Mouse (Mus musculus): ENCODE measurements around the gene Helq. TPM values are rescaled to one million over a fixed set of nuclear protein-coding genes. Genes with fewer than 3 reads are reported as not detected.

The Helq gene
- 6.2 TPM for polyA plus RNA-seq (2014; fragmentation: Illumina TruSeq; extraction: RNeasy Lipid Tissue Mini Kit (QIAGEN cat#74804); ENCODE audit: low read depth, low replicate concordance)

DNA sequence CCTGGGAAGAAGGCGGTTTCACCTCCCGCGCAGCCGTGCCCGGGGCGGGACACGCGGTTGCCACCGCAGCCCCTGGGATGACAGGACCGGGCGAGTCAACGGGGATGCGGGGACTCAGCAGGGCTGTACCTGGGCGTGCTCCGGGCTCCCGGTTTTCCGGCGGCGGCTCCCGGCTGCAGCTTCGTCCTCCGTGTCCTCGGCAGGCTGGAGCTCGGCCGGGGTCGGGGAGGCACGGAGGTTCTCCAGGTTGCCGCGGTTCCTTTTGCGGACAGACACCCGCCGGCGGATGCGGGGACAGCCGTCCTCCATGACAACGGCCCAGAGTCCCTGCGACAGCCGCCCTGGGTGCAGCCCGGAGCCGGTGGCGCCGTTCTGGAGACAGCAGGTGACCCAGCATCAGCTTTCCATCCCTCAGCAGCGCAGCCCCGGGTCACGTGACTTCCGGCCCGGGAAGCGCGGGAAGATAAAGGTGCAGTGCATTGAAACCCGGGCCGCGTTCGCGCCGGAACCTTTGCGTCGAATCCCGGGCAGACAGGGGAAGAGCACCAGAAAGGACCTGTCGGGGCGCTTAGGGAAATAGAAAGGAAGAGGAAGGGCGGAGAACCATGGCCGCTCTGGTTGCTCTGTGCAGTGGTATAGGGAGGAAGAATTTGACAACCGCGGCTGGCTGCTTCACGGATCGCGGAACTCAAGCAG lies at the start of gene Helq, which contains the start of gene Mrps18c:
Gene Helq, minus strand, starts transcription at position 434 of the 696 bp plus-strand sequence.
Gene Mrps18c, plus strand, starts transcription at position 463 of the 696 bp plus-strand sequence.

DNA sequence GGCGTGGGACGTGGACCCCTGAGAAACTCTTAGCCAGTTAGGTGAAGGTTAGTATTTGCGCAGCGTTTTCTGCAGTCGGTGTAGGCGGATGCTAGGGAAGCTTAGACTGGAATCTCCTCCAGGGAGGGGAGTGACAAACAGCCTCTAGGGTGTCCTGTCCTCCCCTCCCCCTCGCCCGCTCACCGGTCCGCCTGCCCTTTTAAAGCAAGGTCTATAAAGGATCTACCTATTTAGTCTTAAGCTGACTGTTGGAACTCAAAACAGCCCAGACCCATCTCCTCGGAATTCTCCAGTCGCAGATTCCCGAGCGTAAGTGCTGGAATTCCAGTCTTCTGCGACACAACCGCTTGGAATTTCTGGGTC lies 47.1 kb upstream of the Helq start, which contains the start of gene Gpat3:
Gene Gpat3, plus strand, starts transcription at position 229 of the 363 bp plus-strand sequence.

GRCm38 (mm10) chr5:100820483-100821184 lies 22.2 kb upstream of the Helq start, which contains the start of gene Abraxas1:
Gene Abraxas1 (minus strand): TSS chr5:100820965.

DNA sequence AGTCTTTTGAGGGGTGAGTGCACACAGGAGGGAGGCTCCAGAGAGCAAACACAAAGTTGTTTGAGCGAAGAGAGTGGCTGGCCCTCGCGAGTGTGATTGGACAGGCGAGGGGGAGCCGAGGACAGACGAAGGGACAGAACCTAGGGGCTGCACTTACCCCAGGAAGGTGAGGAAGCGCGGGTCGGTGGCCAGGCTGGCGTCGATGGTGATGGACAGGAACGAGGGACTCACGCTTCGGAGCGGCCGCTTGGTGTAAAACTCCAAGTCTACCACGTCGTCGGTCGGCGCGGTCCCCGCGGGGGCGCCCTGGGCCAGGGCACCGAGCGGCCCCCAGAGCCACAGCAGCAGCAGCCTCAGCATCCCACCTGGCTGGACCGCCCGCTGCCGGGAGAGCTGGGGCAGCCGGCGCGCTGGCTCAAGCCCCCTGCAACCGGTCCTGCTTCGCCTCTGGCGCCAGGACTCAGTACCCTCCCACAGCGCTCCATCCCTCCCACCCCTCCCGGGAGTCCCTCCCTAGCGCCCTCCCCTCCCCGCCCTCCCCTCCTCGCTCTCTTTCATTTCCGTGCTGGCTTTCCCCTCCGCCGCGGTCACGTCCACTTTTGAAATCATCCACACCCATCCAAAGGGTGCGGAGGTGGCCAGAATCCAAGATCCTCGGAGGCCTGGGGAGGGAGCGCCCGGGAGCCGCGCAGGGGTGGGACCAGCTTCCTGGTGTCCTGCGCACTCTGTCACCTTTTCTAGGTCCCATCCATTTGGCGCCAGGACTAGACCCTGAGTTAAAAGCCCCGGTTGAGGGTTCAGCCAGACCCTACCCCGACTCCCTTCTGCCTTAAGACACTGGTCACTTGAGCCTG lies 78.9 kb downstream of the Helq start, which contains the start of gene Hpse:
Gene Hpse, minus strand, starts transcription at position 482 of the 854 bp plus-strand sequence.

Other genes starting within 250 kb of the Helq start
- gene Plac8, start 226.4 kb downstream of the Helq start, polyA plus RNA-seq (2014; fragmentation: Illumina TruSeq; extraction: RNeasy Lipid Tissue Mini Kit (QIAGEN cat#74804); ENCODE audit: low read depth, low replicate concordance): 2.2 TPM
- 127 TPM for gene Coq2, start 123.5 kb downstream of the Helq start, polyA plus RNA-seq (2014; fragmentation: Illumina TruSeq; extraction: RNeasy Lipid Tissue Mini Kit (QIAGEN cat#74804); ENCODE audit: low read depth, low replicate concordance)
- 0.73 TPM for gene Hpse, start 78.9 kb downstream of the Helq start, polyA plus RNA-seq (2014; fragmentation: Illumina TruSeq; extraction: RNeasy Lipid Tissue Mini Kit (QIAGEN cat#74804); ENCODE audit: low read depth, low replicate concordance)
- 83.3 TPM for gene Mrps18c, start within 50 bp of the Helq start, polyA plus RNA-seq (2014; fragmentation: Illumina TruSeq; extraction: RNeasy Lipid Tissue Mini Kit (QIAGEN cat#74804); ENCODE audit: low read depth, low replicate concordance)
- 12.6 TPM for gene Abraxas1, start 22.4 kb upstream of the Helq start, polyA plus RNA-seq (2014; fragmentation: Illumina TruSeq; extraction: RNeasy Lipid Tissue Mini Kit (QIAGEN cat#74804); ENCODE audit: low read depth, low replicate concordance)
- gene Gpat3, start 47.1 kb upstream of the Helq start, polyA plus RNA-seq (2014; fragmentation: Illumina TruSeq; extraction: RNeasy Lipid Tissue Mini Kit (QIAGEN cat#74804); ENCODE audit: low read depth, low replicate concordance): 11.5 TPM